Mouse (Mus musculus): ENCODE data around the gene Npdc1.

GRCm38 (mm10) chr2:25400291-25400690 is 1.1 kb downstream of the Npdc1 start:
- no peak for TF ChIP-seq CEBPB (IDR thresholded peaks at IDR 0.05; ENCODE audit: low read depth)
- no peak for TF ChIP-seq CTCF (IDR thresholded peaks at IDR 0.05; ENCODE audit: control insufficient read depth, insufficient read depth, insufficient read length)
- no peak for TF ChIP-seq MAX (IDR thresholded peaks at IDR 0.05)
- no peak for TF ChIP-seq FOSL1 (IDR thresholded peaks at IDR 0.05; ENCODE audit: insufficient read depth, low read length, poor library complexity, severe bottlenecking)
- TF ChIP-seq USF1 (IDR thresholded peaks at IDR 0.05; ENCODE audit: low read depth) = no peak
- TF ChIP-seq MYOD1 (IDR thresholded peaks at IDR 0.05; ENCODE audit: control insufficient read depth, insufficient read length, low read depth) = no peak

Measured in C2C12 (cell line).